Mouse (Mus musculus) spleen, postnatal 10 days (tissue): ENCODE results near the gene Olfr959.

Experiments used
- DNase-seq, 2 experiments: peaks; one replicate each; pipeline ENCODE4 v3.0.0; 2021 to 2022; ENCODE audit warnings: low spot score in 2 of 2

The Olfr959 gene

GRCm38 (mm10) chr9:39575469-39575868 lies at the start of gene Olfr959:
Olfr959 (minus strand) TSS chr9:39575569.
- DNase-seq: no peak

GRCm38 (mm10) chr9:39624711-39625110 lies 49.3 kb upstream of the Olfr959 start:
- DNase-seq: no peak

- DNase-seq: no peak
Observed at GRCm38 (mm10) chr9:39623783-39624182, 48.4 kb upstream of the Olfr959 start.

GRCm38 (mm10) chr9:39621073-39621472 lies 45.7 kb upstream of the Olfr959 start, which contains the start of gene Olfr960:
Olfr960 (plus strand) TSS chr9:39621373.
- DNase-seq: no peak

- no peak for DNase-seq
Observed at GRCm38 (mm10) chr9:39611953-39612352, 36.6 kb upstream of the Olfr959 start.

DNA sequence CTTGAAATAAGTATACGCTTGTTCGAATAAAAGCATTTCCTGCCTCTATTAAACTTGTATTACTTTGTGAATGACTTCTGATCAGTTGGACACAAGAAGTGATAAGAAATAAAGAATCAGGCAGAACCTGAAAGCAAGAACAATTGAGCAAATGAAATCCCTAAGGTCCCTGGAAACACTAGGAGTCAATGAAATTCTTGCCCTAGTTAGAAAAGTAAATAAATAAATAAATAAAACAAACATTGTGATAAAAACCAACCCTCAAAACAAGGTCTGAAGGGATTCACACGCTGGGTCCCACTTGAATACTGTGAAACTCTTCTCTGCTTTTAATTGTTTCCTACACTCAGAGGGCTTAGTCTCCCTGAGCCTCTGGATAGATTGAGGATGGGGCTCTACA lies 35.0 kb upstream of the Olfr959 start, which contains the start of gene Olfr148:
Gene Olfr148, plus strand, starts transcription at position 301 of the 400 bp plus-strand sequence.
- DNase-seq: no peak

- no peak for DNase-seq
Observed at GRCm38 (mm10) chr9:39608497-39608896, 33.1 kb upstream of the Olfr959 start.

DNA sequence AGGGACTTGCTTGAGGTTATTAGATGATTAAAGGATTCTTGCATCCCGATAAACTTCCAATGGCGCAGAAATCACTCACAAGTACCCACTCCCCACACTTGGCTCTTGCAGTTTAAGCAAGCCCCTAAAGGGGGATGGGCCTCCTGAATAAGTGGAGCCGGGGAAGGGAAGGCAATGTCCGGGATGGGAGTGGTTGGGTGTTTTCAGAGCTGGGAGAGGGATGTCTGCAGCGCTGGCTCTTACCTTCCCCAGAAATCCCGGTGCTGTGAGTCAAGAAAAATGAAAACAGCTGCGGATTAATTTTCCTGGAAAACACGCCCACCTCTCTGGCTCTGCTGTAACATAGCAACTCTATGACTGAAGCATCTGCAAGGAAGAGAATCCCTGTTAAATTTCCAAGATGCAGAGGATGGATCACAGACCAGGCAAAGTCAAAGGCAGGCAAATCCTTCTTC lies 28.7 kb upstream of the Olfr959 start, which contains the start of gene AW551984:
Gene AW551984, minus strand, starts transcription at position 405 of the 455 bp plus-strand sequence.
- DNase-seq: no peak

DNA sequence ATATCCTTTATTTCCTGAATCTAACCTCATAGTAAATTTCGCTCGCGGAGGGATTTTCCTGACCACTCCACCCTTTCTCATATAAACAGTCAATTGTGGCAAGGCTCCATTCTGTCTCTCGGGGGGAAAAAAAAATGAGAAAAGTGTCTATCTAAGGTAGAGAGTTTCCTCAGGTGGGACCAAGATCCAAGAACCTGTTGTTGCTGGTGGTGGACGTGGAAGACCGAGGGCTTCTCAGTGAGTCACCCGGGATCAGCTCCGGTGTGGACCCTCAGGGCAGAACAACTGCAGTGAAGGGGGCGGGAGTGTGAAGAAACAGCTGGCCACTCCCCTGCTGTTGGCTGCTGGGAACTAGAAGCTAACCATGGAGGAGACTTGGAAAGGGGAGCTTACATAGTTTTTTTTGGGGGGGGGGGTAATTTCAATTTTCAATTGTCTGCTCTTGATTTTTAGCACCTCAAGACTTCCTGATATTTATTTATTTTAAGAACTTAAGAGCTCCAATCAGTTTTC lies 28.0 kb upstream of the Olfr959 start:
- no peak for DNase-seq

DNA sequence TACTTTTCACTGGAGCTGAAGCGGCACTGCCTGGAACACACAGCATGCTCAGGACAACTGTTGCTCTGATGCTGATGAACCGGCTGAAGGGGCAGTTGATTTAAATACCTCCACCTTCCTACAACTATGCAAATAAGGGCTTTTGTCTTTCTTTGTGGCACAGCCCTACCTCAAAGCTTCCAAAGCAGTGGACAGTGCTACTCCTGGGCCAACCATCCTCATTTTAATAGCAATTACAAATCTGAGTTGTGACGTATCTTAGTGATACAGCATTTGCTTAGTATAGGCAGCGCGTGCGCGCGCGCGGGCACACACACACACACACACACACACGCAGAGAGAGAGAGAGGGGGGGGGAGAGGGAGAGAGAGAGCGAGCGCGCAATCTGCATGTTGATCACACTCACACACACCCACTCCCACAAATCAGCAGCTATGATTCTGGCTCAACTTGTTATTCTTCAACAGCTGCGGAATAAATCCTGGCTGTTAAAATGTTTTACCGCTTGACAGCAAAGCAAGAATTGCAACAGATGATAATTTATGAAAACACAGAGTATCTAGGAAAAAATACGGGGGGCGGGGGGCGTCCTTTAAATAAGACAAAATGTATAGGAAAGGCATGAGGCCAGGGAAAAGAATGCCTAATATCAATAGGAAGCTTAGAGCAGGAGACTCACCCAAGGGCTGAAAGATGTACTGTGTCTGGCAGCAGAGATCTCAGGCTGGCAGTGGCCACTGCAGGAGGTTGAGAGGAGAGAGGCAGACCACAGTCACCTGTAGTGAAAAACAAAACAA lies 27.4 kb upstream of the Olfr959 start:
- no peak for DNase-seq

- DNase-seq: no peak
Observed at GRCm38 (mm10) chr9:39577050-39577449, 1.7 kb upstream of the Olfr959 start.

- DNase-seq: no peak
Observed at GRCm38 (mm10) chr9:39558349-39558647, 17.1 kb downstream of the Olfr959 start.

DNA sequence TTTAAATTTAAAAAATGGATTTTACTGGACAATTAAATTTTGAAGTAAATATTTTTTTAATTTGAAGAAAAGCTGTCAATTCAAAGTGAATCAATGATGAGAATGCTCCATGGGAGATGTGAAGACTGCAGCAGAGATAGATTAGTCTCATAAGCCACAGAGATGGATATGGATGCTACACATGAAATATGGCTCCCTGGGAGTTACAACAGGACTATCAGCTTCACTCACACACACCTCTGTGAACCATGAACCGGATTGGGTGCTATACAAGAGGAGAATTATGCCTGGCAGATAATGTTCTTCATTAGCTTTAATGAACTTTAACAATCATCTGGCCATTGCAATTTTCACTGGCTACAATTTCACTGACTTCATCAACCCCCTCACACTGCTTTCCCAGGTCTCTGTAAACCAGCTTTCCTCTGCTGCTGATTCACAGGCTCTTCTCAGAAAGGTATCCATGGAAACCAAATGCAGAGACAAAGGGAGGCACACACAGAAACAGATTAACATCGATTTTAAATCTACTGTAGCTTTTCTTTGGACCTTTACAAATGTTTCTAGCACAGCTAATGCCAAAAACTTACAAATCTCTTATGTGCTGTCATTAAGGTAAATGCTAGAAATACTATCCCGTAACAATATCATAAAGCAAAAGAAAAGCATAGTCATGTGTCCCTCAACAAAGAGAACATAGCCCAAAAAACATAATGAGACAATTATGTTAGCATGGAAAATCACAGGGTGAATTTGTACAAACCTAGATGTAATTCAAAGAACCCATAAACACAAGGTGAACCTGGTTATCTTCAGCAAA lies 17.6 kb downstream of the Olfr959 start:
- no peak for DNase-seq

DNA sequence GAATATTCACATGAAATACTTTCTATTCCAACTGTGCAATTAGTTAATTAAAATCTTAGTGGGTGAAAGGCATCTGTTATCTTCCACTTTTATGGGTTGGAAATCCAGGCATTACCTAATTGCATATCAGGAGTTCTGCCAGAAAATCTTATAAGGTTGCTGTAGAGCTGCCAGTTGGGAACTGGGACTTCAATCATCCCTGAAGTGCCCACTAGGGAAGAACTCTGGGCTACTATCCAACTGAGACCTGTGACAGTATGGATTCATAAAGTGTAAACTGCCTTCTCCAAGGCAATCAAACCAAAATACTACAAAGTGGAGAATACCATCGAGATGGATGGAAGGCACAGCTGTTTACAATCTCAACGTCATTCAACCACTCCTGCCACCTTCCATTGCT lies 21.4 kb downstream of the Olfr959 start, which contains the start of gene Olfr958:
Gene Olfr958, minus strand, starts transcription at position 109 of the 400 bp plus-strand sequence.
- no peak for DNase-seq

GRCm38 (mm10) chr9:39550806-39551205 lies 24.6 kb downstream of the Olfr959 start:
- no peak for DNase-seq

DNA sequence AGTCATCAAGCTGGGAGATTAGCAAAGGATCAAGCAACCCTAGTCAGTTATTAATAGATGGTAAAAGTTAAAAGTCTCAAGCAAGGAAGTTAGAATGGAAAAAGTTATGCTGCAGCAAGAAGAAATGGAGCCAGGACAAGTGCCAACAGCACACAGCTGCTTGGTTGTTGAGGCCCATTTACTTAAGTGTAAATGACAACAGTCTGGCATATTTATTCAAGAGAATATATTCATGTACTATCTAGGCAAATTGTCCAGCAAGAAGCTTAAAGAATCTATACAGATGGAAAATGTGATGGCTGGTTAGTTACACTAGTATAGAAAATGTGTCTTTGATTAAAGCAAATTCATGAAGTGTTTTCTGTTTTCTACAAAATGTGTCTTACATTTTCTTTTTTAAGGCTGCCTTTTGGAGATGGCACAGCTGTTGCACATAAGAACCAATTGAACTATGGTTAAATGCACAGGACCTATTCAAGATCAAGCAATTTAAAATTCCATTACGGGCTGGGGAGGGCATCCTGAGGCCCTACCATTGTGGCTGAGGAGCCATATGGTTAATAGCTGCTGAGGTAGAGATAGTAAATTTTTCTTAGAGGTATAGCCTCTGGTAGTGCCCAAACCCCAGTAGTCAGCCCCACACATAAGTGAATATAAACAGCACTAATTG lies 51.6 kb downstream of the Olfr959 start:
- no peak for DNase-seq
